Comparison of ENCODE assay signal across 8 mouse cellular contexts in genomic region chr9:104410211-104410610, GRCm38 (mm10).
DNase-seq lines count a peak whose midpoint lies in the region; ATAC-seq and TF ChIP-seq lines count a peak whose summit lies in the region.

No protein-coding gene starts in this region.

- peak; percentile 73 for DNase-seq in forebrain, embryonic 11.5 days (ENCODE audit: low spot score)
- DNase-seq in brain, embryonic 18.5 days (ENCODE audit: low read depth, low spot score) = peak; percentile 36
- peak; percentile 26 to 63 for DNase-seq in frontal cortex, postnatal 10 days (ENCODE audit: low spot score in 2 of 2)
- peak; percentile 20 to 53 for DNase-seq in kidney, postnatal 36 days
- DNase-seq in lung, postnatal 14 days = peak; percentile 36
- DNase-seq in right cerebral cortex, postnatal 14 days = peak; percentile 35

- no peaks in the 10 kb centered on the region for H3K27me3 ChIP-seq in forebrain, embryonic 11.5 days (ENCODE audit: control insufficient read depth, insufficient read depth, low read length)
- peaks cover 10% of the 10 kb centered on the region for H3K27me3 ChIP-seq in forebrain, embryonic 13.5 days
- no peaks in the 10 kb centered on the region for H3K27me3 ChIP-seq in C2C12 (ENCODE audit: control insufficient read depth, insufficient read depth, insufficient read length)

- H3K4me3 ChIP-seq in forebrain, embryonic 11.5 days (ENCODE audit: low read depth, low read length) = no peak overlapping the region
- no peak overlapping the region for H3K4me3 ChIP-seq in forebrain, embryonic 13.5 days
- H3K4me3 ChIP-seq in C2C12 (ENCODE audit: insufficient read depth, poor library complexity, severe bottlenecking) = no peak overlapping the region

- H3K27ac ChIP-seq in forebrain, embryonic 11.5 days (ENCODE audit: low read depth, low read length) = no peak overlapping the region
- H3K27ac ChIP-seq in forebrain, embryonic 13.5 days = no peak overlapping the region

- no peak overlapping the region for H3K9ac ChIP-seq in forebrain, embryonic 11.5 days (ENCODE audit: low read length)
- no peak overlapping the region for H3K9ac ChIP-seq in forebrain, embryonic 13.5 days

- H3K4me2 ChIP-seq in forebrain, embryonic 11.5 days (ENCODE audit: low read depth, low read length, severe bottlenecking) = no peak overlapping the region
- no peak overlapping the region for H3K4me2 ChIP-seq in forebrain, embryonic 13.5 days

- no peaks in the 10 kb centered on the region for H3K9me3 ChIP-seq in forebrain, embryonic 11.5 days (ENCODE audit: control insufficient read depth, low read length)
- H3K9me3 ChIP-seq in forebrain, embryonic 13.5 days (replicated peaks) = no peaks in the 10 kb centered on the region

- ATAC-seq in forebrain, embryonic 11.5 days (replicated peaks; ENCODE audit: low FRiP score) = peak; percentile 21; the same call in 1 of the 2 replicates
- ATAC-seq in forebrain, embryonic 13.5 days = no peak

- H3K4me1 ChIP-seq in forebrain, embryonic 11.5 days (replicated peaks; ENCODE audit: control insufficient read depth, insufficient read depth, low read length) = no peaks in the 10 kb centered on the region; the same call in 1 of the 2 replicates
- peaks cover 26% of the 10 kb centered on the region for H3K4me1 ChIP-seq in forebrain, embryonic 13.5 days

- no peak overlapping the region for H3ac ChIP-seq in C2C12 (ENCODE audit: control insufficient read depth, insufficient read length, low read depth)

- H3K79me3 ChIP-seq in C2C12 (ENCODE audit: low read depth) = no peaks in the 10 kb centered on the region

- H3K36me3 ChIP-seq in forebrain, embryonic 11.5 days (ENCODE audit: control insufficient read depth, insufficient read depth, low read length) = no peaks in the 10 kb centered on the region
- no peaks in the 10 kb centered on the region for H3K36me3 ChIP-seq in forebrain, embryonic 13.5 days (ENCODE audit: poor library complexity, severe bottlenecking)
- no peaks in the 10 kb centered on the region for H3K36me3 ChIP-seq in C2C12 (ENCODE audit: control insufficient read depth, insufficient read depth)

- WGBS in forebrain, embryonic 11.5 days = 4% methylated on average over 5 of the region's 5 CpGs
- 4% methylated on average over 5 of the region's 5 CpGs for WGBS in forebrain, embryonic 13.5 days

- H3K79me2 ChIP-seq in C2C12 (ENCODE audit: control insufficient read depth, insufficient read depth) = no peaks in the 10 kb centered on the region

- TF ChIP-seq CTCF in C2C12 (IDR thresholded peaks at IDR 0.05; ENCODE audit: control insufficient read depth, insufficient read depth, insufficient read length) = peak; percentile 6

TF ChIP-seq in C2C12, 6 proteins besides CTCF, POLR2A, EP300 and RAD21:
- TF ChIP-seq CEBPB (IDR thresholded peaks at IDR 0.05; ENCODE audit: low read depth) (no peak), MAX (IDR thresholded peaks at IDR 0.05) (no peak), FOSL1 (IDR thresholded peaks at IDR 0.05; ENCODE audit: insufficient read depth, low read length, poor library complexity, severe bottlenecking) (no peak), MYOD1 (IDR thresholded peaks at IDR 0.05; ENCODE audit: control insufficient read depth, insufficient read length, low read depth) (no peak), USF1 (IDR thresholded peaks at IDR 0.05; ENCODE audit: low read depth) (no peak), MYOG (IDR thresholded peaks at IDR 0.05; ENCODE audit: control insufficient read depth, extremely low read depth, insufficient read length) (no peak)
